ENCODE assay signal across 8 mouse cellular contexts in the genomic region with DNA sequence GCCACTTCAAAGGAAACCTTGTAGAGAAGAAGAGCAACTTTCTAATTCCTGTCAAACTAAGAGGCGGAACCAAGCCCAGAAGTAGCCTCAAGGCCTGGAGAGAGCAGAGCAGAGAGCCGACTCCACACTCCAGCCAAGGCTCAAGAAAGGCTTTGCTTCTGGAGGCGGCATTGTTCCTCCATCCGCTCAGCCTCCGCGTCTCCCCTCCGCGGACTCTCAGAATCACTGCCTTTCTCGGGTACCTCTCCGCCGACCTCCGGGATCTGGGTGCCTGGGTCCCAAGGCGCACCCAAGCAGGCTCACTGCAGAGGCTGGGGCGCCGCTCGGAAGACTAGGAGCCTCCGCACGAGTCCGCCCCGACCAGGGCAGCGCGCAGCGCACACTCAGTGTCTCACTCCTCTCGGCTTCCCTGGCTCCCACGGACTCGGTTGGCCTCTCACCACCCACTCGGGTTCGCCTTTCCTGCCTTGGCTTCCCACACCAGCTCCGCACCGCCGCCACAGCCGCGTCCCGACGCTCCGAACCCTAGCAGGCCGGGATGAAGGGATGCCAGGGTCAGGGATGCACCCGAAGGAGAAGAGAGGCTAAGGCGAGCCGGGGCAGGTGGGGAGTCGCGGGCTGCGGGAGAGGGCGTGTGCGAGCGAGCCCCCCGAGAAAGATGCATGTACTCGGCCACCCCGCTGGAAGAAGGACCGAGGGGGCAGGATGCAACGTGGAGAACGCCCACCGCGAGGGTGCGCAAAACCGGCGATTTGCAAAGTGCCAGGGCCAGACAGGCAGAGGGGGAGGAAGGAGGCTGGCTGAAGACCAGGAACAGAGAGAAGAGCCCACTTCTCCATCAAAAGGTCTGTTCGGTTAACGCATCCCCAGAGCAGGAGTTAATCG. TPM values are rescaled to one million over a fixed set of nuclear protein-coding genes. Genes with fewer than 3 reads are reported as not detected.
DNase-seq lines count a peak whose midpoint lies in the region; ATAC-seq lines count a peak whose summit lies in the region.

No protein-coding gene starts in this region.

- no peaks in the 10 kb centered on the region for H3K27me3 ChIP-seq in hindbrain, embryonic 14.5 days (ENCODE audit: control insufficient read depth, insufficient read depth, low read length)
- peaks cover 58% of the 10 kb centered on the region for H3K27me3 ChIP-seq in limb, embryonic 12.5 days

- peak; percentile 86 for ATAC-seq in hindbrain, embryonic 14.5 days (ENCODE audit: low FRiP score)
- ATAC-seq in limb, embryonic 12.5 days (ENCODE audit: insufficient number of reproducible peaks, insufficient read depth, low FRiP score, low TSS enrichment, low read depth) = peak; percentile 76

- peak overlapping the region; percentile 91 for H3K27ac ChIP-seq in hindbrain, embryonic 14.5 days
- no peak overlapping the region for H3K27ac ChIP-seq in limb, embryonic 12.5 days

- H3K9me3 ChIP-seq in hindbrain, embryonic 14.5 days (ENCODE audit: control insufficient read depth, low read length) = no peaks in the 10 kb centered on the region
- H3K9me3 ChIP-seq in limb, embryonic 12.5 days = no peaks in the 10 kb centered on the region

- H3K4me2 ChIP-seq in hindbrain, embryonic 14.5 days (replicated peaks) = peak overlapping the region; percentile 92
- H3K4me2 ChIP-seq in limb, embryonic 12.5 days = peak overlapping the region; percentile 97

- under 1% methylated on average over 60 of the region's 60 CpGs for WGBS in hindbrain, embryonic 14.5 days
- WGBS in limb, embryonic 12.5 days = under 1% methylated on average over 60 of the region's 60 CpGs

- no peaks in the 10 kb centered on the region for H3K36me3 ChIP-seq in hindbrain, embryonic 14.5 days (replicated peaks; ENCODE audit: control insufficient read depth, insufficient read depth)
- no peaks in the 10 kb centered on the region for H3K36me3 ChIP-seq in limb, embryonic 12.5 days

- H3K4me1 ChIP-seq in hindbrain, embryonic 14.5 days (replicated peaks; ENCODE audit: control insufficient read depth, insufficient read depth, low read length) = peaks cover 7% of the 10 kb centered on the region
- H3K4me1 ChIP-seq in limb, embryonic 12.5 days (replicated peaks) = peaks cover 18% of the 10 kb centered on the region

- peak overlapping the region; percentile 82 for H3K9ac ChIP-seq in hindbrain, embryonic 14.5 days
- H3K9ac ChIP-seq in limb, embryonic 12.5 days (replicated peaks) = peak overlapping the region; percentile 65

- peak; percentile 4 for DNase-seq in adrenal gland, postnatal 14 days
- no peak for DNase-seq in adrenal gland, adult 8-10 months
- peak; percentile 7 for DNase-seq in 3134 (ENCODE audit: extremely low read depth, insufficient read length, low spot score)
- DNase-seq in embryo, embryonic 11 days = peak; percentile 67
- DNase-seq in hindbrain, embryonic 14.5 days (ENCODE audit: low spot score) = peak; percentile 57
- peak; percentile 86 for DNase-seq in retina, postnatal 1 day
- DNase-seq in thymus, postnatal 36 days = no peak

- H3K4me3 ChIP-seq in hindbrain, embryonic 14.5 days (replicated peaks; ENCODE audit: low read length) = peak overlapping the region; percentile 76
- peak overlapping the region; percentile 59 for H3K4me3 ChIP-seq in limb, embryonic 12.5 days (replicated peaks)

RNA-seq across cellular contexts. Expression of gene Nlgn1, which starts 0.8 kb away (rescaled TPM):
- total RNA-seq in adrenal gland, postnatal 14 days (2021) = 0.89 and 1.3 TPM in 2 replicates
- 1 to 10 TPM in 1 of 4 experiments, under 1 TPM in 3; 0.65 to 1.1 (median 0.86) TPM for total RNA-seq in adrenal gland, adult 8-10 months (2022)
- 27.5 and 31.9 TPM in 2 replicates for polyA plus RNA-seq in hindbrain, embryonic 14.5 days (2014; fragmentation: Nextera tagmentation; extraction: Ambion mirVana)
- polyA plus RNA-seq in limb, embryonic 12.5 days (2016; fragmentation: Nextera tagmentation; extraction: Ambion mirVana) = 0.53 and 0.70 TPM in 2 replicates

Comparison
In these comparisons a context has a peak if more than half of its experiments do, and no peak if none do; other contexts are left out.
1. DNase-seq: peak in adrenal gland, postnatal 14 days (single experiment), 3134 (single experiment), embryo, embryonic 11 days (single experiment), hindbrain, embryonic 14.5 days (single experiment) and retina, postnatal 1 day (single experiment); none in adrenal gland, adult 8-10 months (single experiment) and thymus, postnatal 36 days (0 of 2).